Mouse (Mus musculus): Measurements from ENCODE around the gene Gm9495. TPM values are rescaled to one million over a fixed set of nuclear protein-coding genes. Genes with fewer than 3 reads are reported as not detected.

Gene Gm9495
- total and polyA plus RNA-seq, 3 experiments, result not detected

DNA sequence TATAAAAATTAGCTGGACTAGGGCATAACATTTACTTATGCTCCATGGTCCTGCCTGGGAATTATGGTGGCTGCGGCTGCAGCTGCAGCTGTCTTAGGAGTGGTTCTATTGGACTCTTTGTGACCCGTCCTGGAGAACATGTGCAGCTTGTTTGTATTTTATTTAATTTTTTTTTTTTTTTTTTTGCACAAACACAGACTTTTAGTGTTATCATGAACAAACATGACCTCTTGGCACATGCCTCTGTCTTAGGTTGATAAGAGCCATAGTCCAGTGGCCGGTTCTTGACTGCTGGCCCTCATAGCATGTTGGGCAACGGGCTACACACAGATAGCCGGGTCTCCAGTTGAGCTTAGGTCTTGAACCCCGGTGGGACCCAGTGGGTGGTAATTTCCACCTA lies 48.6 kb downstream of the Gm9495 start:
- Histone ChIP-seq H3K27me3 (replicated peaks) (no peaks in the 10 kb centered on the region), H3K79me2 (replicated peaks; ENCODE audit: control insufficient read depth, extremely low read depth, insufficient read depth, poor library complexity, severe bottlenecking) (no peaks in the 10 kb centered on the region), H3K4me2 (ENCODE audit: insufficient read depth, low read depth, poor library complexity, severe bottlenecking) (no peak overlapping the region), H3K9ac (ENCODE audit: insufficient read depth, low read depth) (no peak overlapping the region), H3K27ac (ENCODE audit: insufficient read depth, low read depth) (no peak overlapping the region), H3K36me3 (replicated peaks in 1 of 2; ENCODE audit: control insufficient read depth in 1 of 2, insufficient read depth in 1 of 2, low read length in 1 of 2) (no peaks in the 10 kb centered on the region), H3K4me1 (ENCODE audit: control insufficient read depth in 1 of 2, insufficient read depth in 2 of 2) (no peaks in the 10 kb centered on the region), H3K4me3 (replicated peaks in 1 of 3; ENCODE audit: low read depth in 2 of 3, low read length in 2 of 3, poor library complexity in 1 of 3) (no peak overlapping the region), H3K9me3 (replicated peaks; ENCODE audit: low read length) (peaks cover 1% of the 10 kb centered on the region)
- no peak for TF ChIP-seq RCOR1 (conservative IDR thresholded peaks at IDR 0.05; ENCODE audit: low read depth, low read length)
- no peak for TF ChIP-seq UBTF (IDR thresholded peaks at IDR 0.05; ENCODE audit: low read depth, low read length)
- no peak for TF ChIP-seq ZC3H11A (IDR thresholded peaks at IDR 0.05; ENCODE audit: low read depth, low read length)
- TF ChIP-seq CHD2 (IDR thresholded peaks at IDR 0.05; ENCODE audit: low read length), result no peak
- no peak for TF ChIP-seq MAX (IDR thresholded peaks at IDR 0.05; ENCODE audit: low read length)
- TF ChIP-seq CHD1 (IDR thresholded peaks at IDR 0.05; ENCODE audit: low read depth, low read length), result no peak
- no peak for TF ChIP-seq SMC3 (IDR thresholded peaks at IDR 0.05; ENCODE audit: low read depth, low read length)
- no peak for TF ChIP-seq JUN (IDR thresholded peaks at IDR 0.05; ENCODE audit: insufficient read depth, low read depth, low read length)
- dilution Hi-C loops (cut with MboI; ENCODE audit: extremely low pct_ligation_motif_present, extremely low pct_unique_long_range_greater_than_20kb, low sequenced_read_pairs) (no loop called here), in situ Hi-C loops (cut with MboI; ENCODE audit: low pct_ligation_motif_present, low pct_unique_long_range_greater_than_20kb, low sequenced_read_pairs) (no loop called here)
- DNase-seq (ENCODE audit: extremely low read depth), result no peak

DNA sequence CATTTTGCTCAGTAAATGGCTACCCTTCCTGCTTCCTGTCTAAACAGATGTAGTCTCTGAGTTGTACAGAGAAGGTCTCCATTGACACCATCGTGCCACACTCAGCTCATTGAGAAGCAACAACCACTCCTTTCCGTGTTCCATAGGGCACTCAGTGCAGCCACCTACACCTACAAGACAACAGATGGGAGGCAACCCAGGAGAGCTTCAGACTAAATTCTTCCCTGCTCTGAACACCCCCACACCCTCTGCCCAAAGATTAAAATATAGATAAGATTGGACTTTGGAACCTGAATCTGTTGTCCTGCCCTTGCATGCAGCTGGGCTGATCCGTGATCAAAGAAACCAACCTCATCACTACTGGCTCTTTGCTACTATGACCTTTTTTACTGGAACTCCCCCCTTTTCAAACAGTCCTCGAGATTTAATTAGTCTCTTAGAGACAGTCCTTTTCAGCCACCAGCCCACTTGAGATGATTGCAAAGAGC lies 53.4 kb downstream of the Gm9495 start:
- Histone ChIP-seq H3K9me3 (replicated peaks; ENCODE audit: low read length) (peaks cover 7% of the 10 kb centered on the region), H3K36me3 (replicated peaks in 1 of 2; ENCODE audit: control insufficient read depth in 1 of 2, insufficient read depth in 1 of 2, low read length in 1 of 2) (no peaks in the 10 kb centered on the region), H3K79me2 (replicated peaks; ENCODE audit: control insufficient read depth, extremely low read depth, insufficient read depth, poor library complexity, severe bottlenecking) (no peaks in the 10 kb centered on the region), H3K9ac (ENCODE audit: insufficient read depth, low read depth) (no peak overlapping the region), H3K4me1 (ENCODE audit: control insufficient read depth in 1 of 2, insufficient read depth in 2 of 2) (peaks cover 0 to 6% of the 10 kb centered on the region in 2 experiments; a peak in 1 of 4 replicates), H3K4me2 (ENCODE audit: insufficient read depth, low read depth, poor library complexity, severe bottlenecking) (no peak overlapping the region), H3K27ac (ENCODE audit: insufficient read depth, low read depth) (no peak overlapping the region), H3K27me3 (replicated peaks) (no peaks in the 10 kb centered on the region), H3K4me3 (replicated peaks in 1 of 3; ENCODE audit: low read depth in 2 of 3, low read length in 2 of 3, poor library complexity in 1 of 3) (no peak overlapping the region)
- no peak for DNase-seq (ENCODE audit: extremely low read depth)
- in situ Hi-C loops (cut with MboI; ENCODE audit: low pct_ligation_motif_present, low pct_unique_long_range_greater_than_20kb, low sequenced_read_pairs), result no loop called here
- dilution Hi-C loops (cut with MboI; ENCODE audit: extremely low pct_ligation_motif_present, extremely low pct_unique_long_range_greater_than_20kb, low sequenced_read_pairs), result no loop called here
- TF ChIP-seq IRF4 (IDR thresholded peaks at IDR 0.05; ENCODE audit: low read depth, low read length) (no peak), MXI1 (IDR thresholded peaks at IDR 0.05; ENCODE audit: low read depth, low read length) (no peak), KAT2A (IDR thresholded peaks at IDR 0.05; ENCODE audit: insufficient replicate concordance, low read length) (no peak), ZMIZ1 (IDR thresholded peaks at IDR 0.05; ENCODE audit: low read depth, low read length) (no peak), EP300 (IDR thresholded peaks at IDR 0.05; ENCODE audit: low read length) (no peak), MYC (IDR thresholded peaks at IDR 0.05; ENCODE audit: low read depth, low read length) (no peak)

Measured in CH12.LX (cell line).